Mouse (Mus musculus): Measurements from ENCODE around the gene Ccdc126.

DNA sequence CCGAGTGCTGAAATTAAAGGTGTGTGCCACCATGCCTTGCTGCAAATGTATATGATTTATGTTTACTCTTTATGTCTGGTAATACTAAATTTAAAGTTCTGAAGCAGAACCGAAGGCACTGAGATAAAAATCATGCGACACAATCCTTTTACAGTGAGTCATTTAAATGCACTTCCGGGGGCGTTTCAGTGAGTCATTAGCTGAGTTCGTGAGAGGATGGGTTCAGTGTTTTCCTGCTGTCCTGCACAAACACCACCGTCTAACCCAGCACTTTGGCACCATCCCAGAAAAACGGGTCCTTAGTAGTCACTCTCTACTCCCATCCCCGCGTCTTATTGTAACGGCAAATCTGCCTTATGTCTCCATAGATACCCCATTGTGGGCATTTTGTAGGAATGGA, 49.2 kb upstream of the Ccdc126 start:
- TF ChIP-seq CTCF (IDR thresholded peaks at IDR 0.05; ENCODE audit: low read depth, low read length) (no peak), GATA1 (IDR thresholded peaks at IDR 0.05; ENCODE audit: borderline replicate concordance, low read length) (no peak), TAL1 (conservative IDR thresholded peaks at IDR 0.05; ENCODE audit: low read depth, low read length) (no peak)

All from G1E (cell line).